Mouse (Mus musculus): Measurements from ENCODE around the gene Il6st. TPM values are rescaled to one million over a fixed set of nuclear protein-coding genes. Genes with fewer than 3 reads are reported as not detected.

Gene Il6st
- polyA plus RNA-seq, 1 experiment from 2014 or later = 24.5 TPM

- Histone ChIP-seq H3K27me3 (ENCODE audit: insufficient read depth, poor library complexity, severe bottlenecking) (no peaks in the 10 kb centered on the region), H3K4me1 (replicated peaks) (no peaks in the 10 kb centered on the region; the same call in 1 of the 2 replicates), H3K27ac (no peak overlapping the region), H3K4me3 (no peak overlapping the region), H3K9me3 (no peaks in the 10 kb centered on the region), H3K36me3 (no peaks in the 10 kb centered on the region)
- DNase-seq (ENCODE audit: low spot score) = no peak
- 73% methylated on average over 5 of the region's 5 CpGs for WGBS
These were observed 30.6 kb upstream of the Il6st start for GRCm38 (mm10) chr13:112433271-112433670.

GRCm38 (mm10) chr13:112435241-112436075 lies 28.4 kb upstream of the Il6st start:
- no peak overlapping the region for H3K27ac ChIP-seq
- H3K9me3 ChIP-seq = no peaks in the 10 kb centered on the region
- H3K27me3 ChIP-seq (ENCODE audit: insufficient read depth, poor library complexity, severe bottlenecking) = no peaks in the 10 kb centered on the region
- no peaks in the 10 kb centered on the region for H3K36me3 ChIP-seq
- no peak overlapping the region for H3K4me3 ChIP-seq
- H3K4me1 ChIP-seq (replicated peaks) = peaks cover 18% of the 10 kb centered on the region
- no peak for DNase-seq (ENCODE audit: low spot score)
- WGBS = 74% methylated on average over 8 of the region's 8 CpGs

- Histone ChIP-seq H3K36me3 (no peaks in the 10 kb centered on the region), H3K4me1 (replicated peaks) (peaks cover 23% of the 10 kb centered on the region), H3K27me3 (ENCODE audit: insufficient read depth, poor library complexity, severe bottlenecking) (no peaks in the 10 kb centered on the region), H3K27ac (no peak overlapping the region), H3K9me3 (no peaks in the 10 kb centered on the region), H3K4me3 (no peak overlapping the region)
- WGBS = 90% methylated on average over 7 of the region's 7 CpGs
- DNase-seq (ENCODE audit: low spot score) = no peak
These were observed 27.6 kb upstream of the Il6st start for GRCm38 (mm10) chr13:112436288-112436687.

- no peak for DNase-seq (ENCODE audit: low spot score)
- H3K27me3 ChIP-seq (ENCODE audit: insufficient read depth, poor library complexity, severe bottlenecking) = peaks cover 4% of the 10 kb centered on the region; the same call in 1 of the 2 replicates
- no peaks in the 10 kb centered on the region for H3K9me3 ChIP-seq
- H3K4me3 ChIP-seq = no peak overlapping the region
- no peaks in the 10 kb centered on the region for H3K36me3 ChIP-seq
- 92% methylated on average over 21 of the region's 21 CpGs for WGBS
- no peak overlapping the region for H3K27ac ChIP-seq
- H3K4me1 ChIP-seq (replicated peaks) = peaks cover 23% of the 10 kb centered on the region
These were observed 25.6 kb upstream of the Il6st start for GRCm38 (mm10) chr13:112438001-112438868.

GRCm38 (mm10) chr13:112439105-112439818 lies 24.6 kb upstream of the Il6st start:
- DNase-seq (ENCODE audit: low spot score) = peak; percentile 35
- H3K4me3 ChIP-seq = peak overlapping the region; percentile 38
- H3K9me3 ChIP-seq = no peaks in the 10 kb centered on the region
- H3K4me1 ChIP-seq (replicated peaks) = peaks cover 23% of the 10 kb centered on the region
- H3K27me3 ChIP-seq (ENCODE audit: insufficient read depth, poor library complexity, severe bottlenecking) = peaks cover 4% of the 10 kb centered on the region; the same call in 1 of the 2 replicates
- 39% methylated on average over 15 of the region's 15 CpGs for WGBS
- no peaks in the 10 kb centered on the region for H3K36me3 ChIP-seq
- peak overlapping the region; percentile 75; the same call in 1 of the 2 replicates for H3K27ac ChIP-seq

GRCm38 (mm10) chr13:112439917-112440361 lies 23.9 kb upstream of the Il6st start:
- Histone ChIP-seq H3K4me3 (peak overlapping the region; percentile 38), H3K27ac (peak overlapping the region; percentile 75), H3K27me3 (ENCODE audit: insufficient read depth, poor library complexity, severe bottlenecking) (peaks cover 4% of the 10 kb centered on the region; the same call in 1 of the 2 replicates), H3K36me3 (no peaks in the 10 kb centered on the region), H3K4me1 (replicated peaks) (peaks cover 23% of the 10 kb centered on the region), H3K9me3 (no peaks in the 10 kb centered on the region)
- peak; percentile 84 for DNase-seq (ENCODE audit: low spot score)
- 15% methylated on average over 9 of the region's 9 CpGs for WGBS

- Histone ChIP-seq H3K27ac (peak overlapping the region; percentile 75; the same call in 1 of the 2 replicates), H3K4me1 (replicated peaks) (peaks cover 23% of the 10 kb centered on the region), H3K4me3 (no peak overlapping the region), H3K27me3 (ENCODE audit: insufficient read depth, poor library complexity, severe bottlenecking) (peaks cover 4% of the 10 kb centered on the region; the same call in 1 of the 2 replicates), H3K9me3 (no peaks in the 10 kb centered on the region), H3K36me3 (no peaks in the 10 kb centered on the region)
- DNase-seq (ENCODE audit: low spot score) = no peak
- 45% methylated on average over 8 of the region's 8 CpGs for WGBS
These were observed 23.2 kb upstream of the Il6st start for GRCm38 (mm10) chr13:112440668-112441067.

- Histone ChIP-seq H3K4me1 (replicated peaks) (peaks cover 23% of the 10 kb centered on the region), H3K36me3 (no peaks in the 10 kb centered on the region)
These were observed 20.9 kb upstream of the Il6st start for GRCm38 (mm10) chr13:112442867-112443529.

GRCm38 (mm10) chr13:112447108-112447665 lies 16.7 kb upstream of the Il6st start:
- no peak for DNase-seq (ENCODE audit: low spot score)
- H3K27me3 ChIP-seq (ENCODE audit: insufficient read depth, poor library complexity, severe bottlenecking) = peaks cover 4% of the 10 kb centered on the region; the same call in 1 of the 2 replicates
- no peaks in the 10 kb centered on the region for H3K36me3 ChIP-seq
- 77% methylated on average over 8 of the region's 8 CpGs for WGBS
- no peaks in the 10 kb centered on the region for H3K9me3 ChIP-seq
- H3K4me3 ChIP-seq = no peak overlapping the region
- no peaks in the 10 kb centered on the region for H3K4me1 ChIP-seq (replicated peaks)
- no peak overlapping the region for H3K27ac ChIP-seq

More at GRCm38 (mm10) chr13:112442867-112443529, 20.9 kb upstream of the Il6st start:
- H3K9me3 ChIP-seq = no peaks in the 10 kb centered on the region
- no peak for DNase-seq (ENCODE audit: low spot score)
- H3K27ac ChIP-seq = no peak overlapping the region
- peaks cover 4% of the 10 kb centered on the region; the same call in 1 of the 2 replicates for H3K27me3 ChIP-seq (ENCODE audit: insufficient read depth, poor library complexity, severe bottlenecking)
- 89% methylated on average over 7 of the region's 7 CpGs for WGBS
- H3K4me3 ChIP-seq = no peak overlapping the region

GRCm38 (mm10) chr13:112450210-112450609 lies 13.7 kb upstream of the Il6st start:
- H3K9me3 ChIP-seq = no peaks in the 10 kb centered on the region
- no peaks in the 10 kb centered on the region for H3K4me1 ChIP-seq (replicated peaks)
- no peak for DNase-seq (ENCODE audit: low spot score)
- 82% methylated on average over 3 of the region's 3 CpGs for WGBS
- H3K4me3 ChIP-seq = no peak overlapping the region
- no peak overlapping the region for H3K27ac ChIP-seq
- H3K36me3 ChIP-seq = no peaks in the 10 kb centered on the region
- H3K27me3 ChIP-seq (ENCODE audit: insufficient read depth, poor library complexity, severe bottlenecking) = no peaks in the 10 kb centered on the region

GRCm38 (mm10) chr13:112457366-112457765 lies 6.5 kb upstream of the Il6st start:
- DNase-seq (ENCODE audit: low spot score) = no peak
- WGBS = 88% methylated on average over 6 of the region's 6 CpGs
- peaks cover 4% of the 10 kb centered on the region; the same call in 1 of the 2 replicates for H3K27me3 ChIP-seq (ENCODE audit: insufficient read depth, poor library complexity, severe bottlenecking)
- H3K27ac ChIP-seq = no peak overlapping the region
- H3K9me3 ChIP-seq = no peaks in the 10 kb centered on the region
- H3K36me3 ChIP-seq = no peaks in the 10 kb centered on the region
- no peak overlapping the region for H3K4me3 ChIP-seq
- no peaks in the 10 kb centered on the region for H3K4me1 ChIP-seq (replicated peaks)
